Mouse (Mus musculus): Measurements from ENCODE around the gene Zg16. TPM values are rescaled to one million over a fixed set of nuclear protein-coding genes. Genes with fewer than 3 reads are reported as not detected.

Zg16 gene
- polyA plus RNA-seq, 1 experiment from 2014 or later = not detected

- Histone ChIP-seq H3K36me3 (ENCODE audit: control insufficient read depth, insufficient read depth, low read length) (no peaks in the 10 kb centered on the region), H3K4me2 (replicated peaks; ENCODE audit: low read depth, low read length) (no peak overlapping the region), H3K4me1 (ENCODE audit: control insufficient read depth, insufficient read depth, low read length) (no peaks in the 10 kb centered on the region), H3K9ac (ENCODE audit: low read depth, low read length) (no peak overlapping the region), H3K27ac (ENCODE audit: low read depth, low read length) (no peak overlapping the region), H3K9me3 (ENCODE audit: control insufficient read depth, low read length) (no peaks in the 10 kb centered on the region), H3K4me3 (ENCODE audit: low read length) (no peak overlapping the region), H3K27me3 (ENCODE audit: control insufficient read depth, insufficient read depth, low read length) (no peaks in the 10 kb centered on the region)
- 73% methylated on average over 4 of the region's 4 CpGs for WGBS
- no peak for ATAC-seq (ENCODE audit: low FRiP score, low TSS enrichment)
Measured at GRCm38 (mm10) chr7:127066317-127066716, 20.8 kb downstream of the Zg16 start.

GRCm38 (mm10) chr7:127065538-127065937 is 21.6 kb downstream of the Zg16 start:
- Histone ChIP-seq H3K9me3 (ENCODE audit: control insufficient read depth, low read length) (no peaks in the 10 kb centered on the region), H3K27ac (ENCODE audit: low read depth, low read length) (no peak overlapping the region), H3K27me3 (ENCODE audit: control insufficient read depth, insufficient read depth, low read length) (no peaks in the 10 kb centered on the region), H3K9ac (ENCODE audit: low read depth, low read length) (no peak overlapping the region), H3K4me3 (ENCODE audit: low read length) (no peak overlapping the region), H3K36me3 (ENCODE audit: control insufficient read depth, insufficient read depth, low read length) (no peaks in the 10 kb centered on the region), H3K4me2 (replicated peaks; ENCODE audit: low read depth, low read length) (no peak overlapping the region), H3K4me1 (ENCODE audit: control insufficient read depth, insufficient read depth, low read length) (no peaks in the 10 kb centered on the region)
- ATAC-seq (ENCODE audit: low FRiP score, low TSS enrichment) = no peak
- 88% methylated on average over 6 of the region's 6 CpGs for WGBS

DNA sequence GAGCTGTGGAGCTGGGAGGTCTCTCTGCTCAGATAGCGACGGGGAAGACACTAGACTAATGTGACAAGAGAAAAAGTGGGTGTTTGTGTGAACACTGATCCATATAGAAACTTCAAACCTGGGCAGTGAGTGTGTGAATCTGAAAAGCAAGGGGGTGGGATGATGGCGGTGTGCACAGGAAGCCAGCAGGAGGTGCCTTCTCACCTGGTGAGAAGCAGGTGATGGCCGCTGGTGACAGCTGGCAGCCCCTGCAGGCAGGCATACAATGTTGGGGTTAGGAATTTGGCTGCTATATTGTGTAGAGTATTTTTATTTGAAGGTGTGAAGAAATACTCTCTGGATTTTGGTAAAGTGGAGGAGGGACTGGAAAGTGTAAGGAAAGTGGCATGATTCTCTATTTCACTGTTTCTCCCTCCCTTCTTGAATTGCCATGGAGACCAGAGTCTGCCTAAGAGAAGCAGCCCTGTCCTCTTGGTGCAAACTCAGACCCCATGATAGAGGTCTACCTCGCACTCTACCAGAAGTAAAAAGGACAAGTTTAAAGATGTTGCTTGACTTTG is 32.0 kb downstream of the Zg16 start:
- H3K4me1 ChIP-seq (ENCODE audit: control insufficient read depth, insufficient read depth, low read length) = no peaks in the 10 kb centered on the region
- no peaks in the 10 kb centered on the region for H3K36me3 ChIP-seq (ENCODE audit: control insufficient read depth, insufficient read depth, low read length)
- H3K27ac ChIP-seq (ENCODE audit: low read depth, low read length) = no peak overlapping the region
- WGBS = 70% methylated on average over 5 of the region's 5 CpGs
- no peaks in the 10 kb centered on the region for H3K9me3 ChIP-seq (ENCODE audit: control insufficient read depth, low read length)
- H3K27me3 ChIP-seq (ENCODE audit: control insufficient read depth, insufficient read depth, low read length) = no peaks in the 10 kb centered on the region
- ATAC-seq (ENCODE audit: low FRiP score, low TSS enrichment) = no peak
- no peak overlapping the region for H3K4me2 ChIP-seq (replicated peaks; ENCODE audit: low read depth, low read length)
- no peak overlapping the region for H3K9ac ChIP-seq (ENCODE audit: low read depth, low read length)
- H3K4me3 ChIP-seq (ENCODE audit: low read length) = no peak overlapping the region

- Histone ChIP-seq H3K27me3 (ENCODE audit: control insufficient read depth, insufficient read depth, low read length) (no peaks in the 10 kb centered on the region), H3K4me1 (ENCODE audit: control insufficient read depth, insufficient read depth, low read length) (peaks cover 14% of the 10 kb centered on the region; the same call in 1 of the 2 replicates), H3K36me3 (ENCODE audit: control insufficient read depth, insufficient read depth, low read length) (peaks cover 12% of the 10 kb centered on the region; the same call in 1 of the 2 replicates), H3K9ac (ENCODE audit: low read depth, low read length) (peak within 1 kb of the TSS; percentile 93), H3K27ac (ENCODE audit: low read depth, low read length) (peak within 1 kb of the TSS; percentile 62), H3K9me3 (ENCODE audit: control insufficient read depth, low read length) (no peaks in the 10 kb centered on the region), H3K4me3 (ENCODE audit: low read length) (peak within 1 kb of the TSS; percentile 96), H3K4me2 (replicated peaks; ENCODE audit: low read depth, low read length) (peak within 1 kb of the TSS; percentile 81)
- ATAC-seq (ENCODE audit: low FRiP score, low TSS enrichment) = peak; percentile 94
- under 1% methylated on average over 50 of the region's 53 CpGs for WGBS
Measured at GRCm38 (mm10) chr7:127041851-127042672, 45.1 kb downstream of the Zg16 start, which contains the start of gene Kif22. TSS of gene Kif22 (minus strand) at chr7:127042471.

DNA sequence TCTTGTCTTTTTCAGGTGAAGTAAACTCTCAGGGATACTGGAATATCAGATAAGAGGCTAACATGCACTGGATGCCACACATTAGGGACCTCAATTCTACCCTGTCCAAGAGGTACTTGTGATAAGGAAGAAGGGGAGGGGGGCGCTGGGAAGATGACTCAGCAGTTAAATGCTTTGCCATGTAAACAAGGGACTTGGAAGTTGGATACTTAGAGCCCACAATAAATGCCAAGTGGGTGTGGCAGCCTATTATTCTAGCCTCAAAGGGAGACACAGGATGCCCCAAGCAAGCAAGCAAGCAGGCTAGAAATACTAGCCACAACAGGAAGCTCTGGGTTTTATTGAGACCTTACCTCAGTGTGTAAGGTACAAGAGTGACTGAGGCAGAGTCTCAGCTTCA is 55.9 kb downstream of the Zg16 start:
- ATAC-seq (ENCODE audit: low FRiP score, low TSS enrichment) = no peak
- H3K4me1 ChIP-seq (ENCODE audit: control insufficient read depth, insufficient read depth, low read length) = peaks cover 7% of the 10 kb centered on the region; the same call in 1 of the 2 replicates
- H3K9me3 ChIP-seq (ENCODE audit: control insufficient read depth, low read length) = no peaks in the 10 kb centered on the region
- H3K9ac ChIP-seq (ENCODE audit: low read depth, low read length) = no peak overlapping the region
- no peak overlapping the region for H3K4me2 ChIP-seq (replicated peaks; ENCODE audit: low read depth, low read length)
- no peak overlapping the region for H3K27ac ChIP-seq (ENCODE audit: low read depth, low read length)
- whole genome bisulfite sequencing = 76% methylated on average over 1 of the region's 1 CpGs
- H3K27me3 ChIP-seq (ENCODE audit: control insufficient read depth, insufficient read depth, low read length) = no peaks in the 10 kb centered on the region
- H3K4me3 ChIP-seq (ENCODE audit: low read length) = no peak overlapping the region
- H3K36me3 ChIP-seq (ENCODE audit: control insufficient read depth, insufficient read depth, low read length) = peaks cover 81% of the 10 kb centered on the region

GRCm38 (mm10) chr7:127030172-127030571 is 57.0 kb downstream of the Zg16 start:
- H3K9ac ChIP-seq (ENCODE audit: low read depth, low read length) = no peak overlapping the region
- H3K36me3 ChIP-seq (ENCODE audit: control insufficient read depth, insufficient read depth, low read length) = peaks cover 73% of the 10 kb centered on the region
- no peak for ATAC-seq (ENCODE audit: low FRiP score, low TSS enrichment)
- H3K9me3 ChIP-seq (ENCODE audit: control insufficient read depth, low read length) = no peaks in the 10 kb centered on the region
- no peak overlapping the region for H3K4me3 ChIP-seq (ENCODE audit: low read length)
- H3K4me1 ChIP-seq (ENCODE audit: control insufficient read depth, insufficient read depth, low read length) = peaks cover 7% of the 10 kb centered on the region; the same call in 1 of the 2 replicates
- no peak overlapping the region for H3K27ac ChIP-seq (ENCODE audit: low read depth, low read length)
- WGBS = 89% methylated on average over 1 of the region's 1 CpGs
- H3K27me3 ChIP-seq (ENCODE audit: control insufficient read depth, insufficient read depth, low read length) = no peaks in the 10 kb centered on the region
- H3K4me2 ChIP-seq (replicated peaks; ENCODE audit: low read depth, low read length) = no peak overlapping the region

GRCm38 (mm10) chr7:127027885-127028284 is 59.2 kb downstream of the Zg16 start:
- Histone ChIP-seq H3K36me3 (ENCODE audit: control insufficient read depth, insufficient read depth, low read length) (peaks cover 70% of the 10 kb centered on the region), H3K9ac (ENCODE audit: low read depth, low read length) (peak overlapping the region; percentile 96), H3K27ac (ENCODE audit: low read depth, low read length) (peak overlapping the region; percentile 90), H3K4me2 (replicated peaks; ENCODE audit: low read depth, low read length) (peak overlapping the region; percentile 87), H3K27me3 (ENCODE audit: control insufficient read depth, insufficient read depth, low read length) (no peaks in the 10 kb centered on the region), H3K4me1 (ENCODE audit: control insufficient read depth, insufficient read depth, low read length) (peaks cover 24% of the 10 kb centered on the region), H3K9me3 (ENCODE audit: control insufficient read depth, low read length) (no peaks in the 10 kb centered on the region), H3K4me3 (ENCODE audit: low read length) (peak overlapping the region; percentile 94)
- 72% methylated on average over 8 of the region's 8 CpGs for WGBS
- ATAC-seq (ENCODE audit: low FRiP score, low TSS enrichment) = 0 out of 2 replicates have a peak, but pooled peaks have one; percentile 0

DNA sequence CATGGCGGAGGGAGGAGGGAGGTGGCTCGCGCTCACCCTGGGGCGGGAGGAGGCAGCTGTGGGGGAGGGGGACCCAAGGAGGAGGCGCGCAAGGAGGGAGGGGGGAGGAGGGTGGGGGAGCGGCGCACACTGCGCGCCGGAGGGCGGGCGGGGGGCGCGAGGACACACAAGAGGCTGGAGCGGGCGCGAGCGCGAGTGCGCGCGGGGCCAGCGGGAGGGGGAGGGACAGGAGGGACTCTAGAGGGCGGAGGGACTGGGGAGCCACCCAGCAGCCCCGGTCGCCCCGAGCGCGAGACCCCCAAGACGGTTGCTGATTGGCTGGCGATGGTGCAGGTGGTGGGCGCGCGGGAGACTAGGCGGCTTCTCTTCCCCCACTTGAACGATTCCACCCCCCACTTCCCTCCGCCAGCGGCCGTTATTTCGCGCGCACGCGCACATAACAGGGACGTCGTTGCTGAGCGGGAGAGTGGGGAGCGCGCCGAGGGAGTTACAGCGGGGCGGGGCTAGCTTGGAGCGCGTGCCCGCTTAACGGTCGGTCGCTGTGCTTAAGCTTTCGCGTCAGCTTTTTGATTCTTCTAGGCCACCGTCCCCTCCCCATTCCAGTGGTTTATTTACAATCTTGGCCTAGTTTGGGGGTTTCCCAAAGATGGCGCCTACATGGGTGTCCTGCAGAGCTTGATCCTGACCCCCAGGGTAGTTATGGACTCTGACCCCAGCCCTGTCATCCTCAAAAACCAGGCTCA is 60.0 kb downstream of the Zg16 start, which contains the start of gene Maz:
Gene Maz, minus strand, starts transcription at position 54 of the 743 bp plus-strand sequence.
- Histone ChIP-seq H3K4me2 (replicated peaks; ENCODE audit: low read depth, low read length) (peak within 1 kb of the TSS; percentile 87), H3K27me3 (ENCODE audit: control insufficient read depth, insufficient read depth, low read length) (no peaks in the 10 kb centered on the region), H3K36me3 (ENCODE audit: control insufficient read depth, insufficient read depth, low read length) (peaks cover 70% of the 10 kb centered on the region), H3K9ac (ENCODE audit: low read depth, low read length) (peak within 1 kb of the TSS; percentile 96), H3K27ac (ENCODE audit: low read depth, low read length) (peak within 1 kb of the TSS; percentile 99), H3K9me3 (ENCODE audit: control insufficient read depth, low read length) (no peaks in the 10 kb centered on the region), H3K4me1 (ENCODE audit: control insufficient read depth, insufficient read depth, low read length) (peaks cover 31% of the 10 kb centered on the region), H3K4me3 (ENCODE audit: low read length) (peak within 1 kb of the TSS; percentile 94)
- WGBS = under 1% methylated on average over 42 of the region's 63 CpGs
- ATAC-seq (ENCODE audit: low FRiP score, low TSS enrichment) = peak; percentile 93
